Mouse (Mus musculus): ENCODE measurements at regions not wholly inside any gene's neighbourhood (a gene's known extent, or its start where the extent isn't known, plus 50 kb on each side); places are given as distances from the start of the nearest gene placed in this dataset.

GRCm38 (mm10) chr2:45277602-45278001, 160.4 kb upstream of the Zeb2 start:
- no peak for TF ChIP-seq CTCF (IDR thresholded peaks at IDR 0.05 in 2 of 3, conservative IDR thresholded peaks at IDR 0.05 in 1 of 3; ENCODE audit: control insufficient read depth in 1 of 3, insufficient read depth in 1 of 3, low read depth in 2 of 3, low read length in 3 of 3, poor library complexity in 1 of 3, severe bottlenecking in 1 of 3)
- no peak for TF ChIP-seq BHLHE40 (IDR thresholded peaks at IDR 0.05; ENCODE audit: borderline replicate concordance, low read depth, low read length)
- no peak for TF ChIP-seq UBTF (IDR thresholded peaks at IDR 0.05; ENCODE audit: borderline replicate concordance, insufficient read depth, low read depth, low read length)
- TF ChIP-seq USF1 (IDR thresholded peaks at IDR 0.05; ENCODE audit: low read depth, low read length): no peak
- no peak for TF ChIP-seq POLR2AphosphoS5 (IDR thresholded peaks at IDR 0.05; ENCODE audit: borderline replicate concordance, low read depth, low read length)
- no peak for TF ChIP-seq POLR2A (IDR thresholded peaks at IDR 0.05; ENCODE audit: control insufficient read depth in 1 of 2, insufficient read depth in 1 of 2, low read depth in 1 of 2, low read length in 2 of 2, poor library complexity in 1 of 2)
- no peak for TF ChIP-seq JUND (IDR thresholded peaks at IDR 0.05; ENCODE audit: low read depth, low read length)
- TF ChIP-seq MYC (IDR thresholded peaks at IDR 0.05; ENCODE audit: low read depth, low read length): no peak
- TF ChIP-seq E2F4 (IDR thresholded peaks at IDR 0.05; ENCODE audit: borderline replicate concordance, low read depth, low read length): no peak
- no peak for TF ChIP-seq ZC3H11A (IDR thresholded peaks at IDR 0.05; ENCODE audit: low read depth, low read length)
- no peak for TF ChIP-seq EP300 (IDR thresholded peaks at IDR 0.05; ENCODE audit: low read depth in 1 of 2, low read length in 2 of 2)
- TF ChIP-seq CHD1 (IDR thresholded peaks at IDR 0.05; ENCODE audit: low read depth, low read length): no peak
